Mouse (Mus musculus) hindbrain, embryonic 16.5 days (tissue): ENCODE results near the gene A4galt. TPM values are rescaled to one million over a fixed set of nuclear protein-coding genes. Genes with fewer than 3 reads are reported as not detected.
A peak's percentile ranks its signal among the peaks of the same experiment; 100 is the strongest.

Experiments
- ATAC-seq: fragments of 200-750 bp; cut with Nextera tagmentation; 2 replicates; pipeline ENCODE4 v1.8.0; 2017; ENCODE audit warnings: moderate TSS enrichment, moderate library complexity
- H3K27ac ChIP-seq: fragments of 300-500 bp; sonication (generic); 2 replicates; pipeline ENCODE4 v1.5.1; 2014; ENCODE audit warnings: low read depth, mild to moderate bottlenecking, control low read depth, low read length, moderate library complexity
- H3K27me3 ChIP-seq: fragments of 300-500 bp; sonication (generic); replicated peaks from 2 replicates; pipeline ENCODE4 v1.6.1; 2014; ENCODE audit warnings: low read length; ENCODE audit not compliant: control insufficient read depth, insufficient read depth
- H3K36me3 ChIP-seq: fragments of 300-500 bp; sonication (generic); 2 replicates; pipeline ENCODE4 v1.6.1; 2014; ENCODE audit warnings: mild to moderate bottlenecking, low read length, moderate library complexity, mixed read lengths; ENCODE audit not compliant: control insufficient read depth, insufficient read depth
- H3K4me1 ChIP-seq: fragments of 300-500 bp; sonication (generic); 2 replicates; pipeline ENCODE4 v1.6.1; 2014; ENCODE audit warnings: low read depth, low read length; ENCODE audit not compliant: control insufficient read depth, insufficient read depth
- H3K4me2 ChIP-seq: fragments of 300-500 bp; sonication (generic); 2 replicates; pipeline ENCODE4 v1.6.1; 2014; ENCODE audit warnings: mild to moderate bottlenecking, low read length, control low read depth, moderate library complexity
- H3K4me3 ChIP-seq: fragments of 300-500 bp; sonication (generic); 2 replicates; pipeline ENCODE4 v1.5.1; 2014; ENCODE audit warnings: mild to moderate bottlenecking, low read length, control low read depth, moderate library complexity
- H3K9ac ChIP-seq: fragments of 300-500 bp; sonication (generic); 2 replicates; pipeline ENCODE4 v1.6.1; 2014; ENCODE audit warnings: low read depth, mild to moderate bottlenecking, control low read depth, low read length, moderate library complexity
- H3K9me3 ChIP-seq: fragments of 300-500 bp; sonication (generic); 2 replicates; pipeline ENCODE4 v1.6.1; 2014; ENCODE audit warnings: mild to moderate bottlenecking, low read length, moderate library complexity; ENCODE audit not compliant: control insufficient read depth
- WGBS: fragments of 180-500 bp; shearing (Covaris S2); extraction: QIAGEN DNeasy Blood & Tissue Kit; methylation state at CpG from one replicate; pipeline ENCODE4 v1.1.7; 2014; 5-methylcytosine and 5-hydroxymethylcytosine counted together
- polyA plus RNA-seq: library from polyadenylated mRNA; unstranded; fragments of >200 nt; fragmentation: Nextera tagmentation; extraction: Ambion mirVana; gene quantifications from 2 replicates; pipeline ENCODE4 v1.2.1, GENCODE M21; 2015

The A4galt gene
- polyA plus RNA-seq, 1 experiment from 2014 or later: 4.9 TPM

DNA sequence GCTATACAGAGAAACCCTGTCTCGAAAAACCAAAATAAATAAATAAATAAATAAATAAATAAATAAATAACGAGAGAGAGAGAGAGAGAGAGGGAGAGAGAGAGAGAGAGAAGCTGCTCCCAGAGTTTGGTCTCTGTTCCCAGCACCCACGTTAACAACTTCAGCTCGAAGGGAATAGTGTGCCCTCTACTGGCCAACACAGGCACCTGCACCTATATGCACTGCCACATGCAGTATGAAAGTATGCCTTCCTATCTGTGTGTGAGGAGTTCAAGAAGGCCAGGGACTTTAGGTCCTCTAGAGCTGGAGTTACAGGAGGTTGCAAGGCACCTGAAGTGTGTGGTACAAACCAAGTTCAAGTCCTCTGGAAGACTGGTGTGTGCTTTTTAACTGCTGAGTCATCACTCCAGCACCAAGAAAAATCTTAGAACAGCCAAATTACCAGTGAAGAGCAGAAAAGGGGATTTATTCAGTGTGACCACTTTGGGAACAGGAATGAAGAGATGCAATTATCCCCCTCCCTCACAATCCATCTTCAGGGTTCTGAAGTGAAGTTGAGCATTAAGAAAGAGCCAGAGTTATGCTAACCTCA is 3.7 kb upstream of the A4galt start:
- Histone ChIP-seq H3K27ac (no peak overlapping the region), H3K9me3 (no peaks in the 10 kb centered on the region), H3K36me3 (no peaks in the 10 kb centered on the region), H3K4me3 (no peak overlapping the region), H3K9ac (no peak overlapping the region), H3K4me1 (peaks cover 11% of the 10 kb centered on the region), H3K27me3 (peaks cover 7% of the 10 kb centered on the region), H3K4me2 (no peak overlapping the region)
- 91% methylated on average over 4 of the region's 4 CpGs for WGBS
- no peak for ATAC-seq

DNA sequence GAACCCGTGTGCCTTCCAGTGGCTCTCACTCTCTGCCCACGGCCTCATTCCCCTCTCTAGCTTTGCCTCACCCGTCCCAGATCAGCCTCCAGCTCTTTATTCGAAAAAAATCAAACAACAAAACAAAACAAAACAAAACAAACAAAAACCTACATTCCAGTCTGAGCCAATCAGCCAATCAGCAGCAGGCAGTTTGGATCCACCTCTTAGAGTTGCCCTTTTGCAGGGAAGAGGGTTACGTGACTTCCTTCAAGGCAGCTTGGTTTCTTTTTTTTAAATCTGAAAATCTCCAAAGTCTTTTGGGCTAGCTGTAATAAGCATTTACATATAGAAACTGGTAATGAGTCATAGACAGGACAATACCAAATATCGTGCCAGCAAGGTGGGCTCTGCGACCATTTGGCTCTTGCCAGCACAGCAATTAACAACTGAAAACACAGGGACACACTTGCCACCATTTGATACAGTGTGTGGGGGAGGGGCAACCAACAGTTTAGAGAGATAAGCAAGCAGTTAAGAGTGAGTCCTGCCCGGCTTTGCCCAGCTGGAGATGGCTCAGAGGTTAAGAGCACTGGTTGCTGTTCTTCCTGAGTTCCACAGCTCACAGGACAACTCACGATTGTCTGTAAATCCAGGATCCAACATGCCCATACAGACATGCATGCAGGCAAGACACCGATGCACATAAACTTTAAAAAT is 2.9 kb upstream of the A4galt start:
- Histone ChIP-seq H3K4me2 (no peak overlapping the region), H3K36me3 (no peaks in the 10 kb centered on the region), H3K4me1 (peaks cover 11% of the 10 kb centered on the region), H3K4me3 (no peak overlapping the region), H3K9me3 (no peaks in the 10 kb centered on the region), H3K27ac (no peak overlapping the region), H3K9ac (no peak overlapping the region), H3K27me3 (peaks cover 10% of the 10 kb centered on the region)
- no peak for ATAC-seq
- WGBS: 77% methylated on average over 10 of the region's 10 CpGs

DNA sequence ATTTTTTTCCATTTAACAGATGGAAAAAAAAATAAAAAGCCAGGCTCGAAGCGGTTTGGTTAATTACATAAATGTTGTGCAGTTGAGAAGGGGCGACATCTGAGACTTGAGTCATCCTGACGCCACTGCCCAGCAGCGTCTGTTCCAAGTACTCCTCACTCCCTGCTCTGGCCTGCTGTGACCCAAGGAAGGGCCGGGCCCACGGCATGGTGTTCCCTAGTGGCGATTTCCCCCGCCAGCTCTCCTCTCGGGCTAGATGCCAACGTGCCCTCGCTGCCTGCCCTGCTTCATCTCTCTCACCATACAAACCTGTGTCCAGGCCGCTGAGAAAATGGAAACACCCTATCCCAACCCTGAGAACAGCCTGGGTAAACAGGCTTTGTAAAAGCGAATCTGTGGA is 486 bp upstream of the A4galt start:
- Histone ChIP-seq H3K27me3 (peaks cover 10% of the 10 kb centered on the region), H3K9ac (no peak overlapping the region), H3K9me3 (no peaks in the 10 kb centered on the region), H3K4me1 (peaks cover 11% of the 10 kb centered on the region), H3K27ac (no peak overlapping the region), H3K36me3 (no peaks in the 10 kb centered on the region), H3K4me3 (no peak overlapping the region), H3K4me2 (no peak overlapping the region)
- 70% methylated on average over 14 of the region's 14 CpGs for WGBS
- ATAC-seq: no peak

DNA sequence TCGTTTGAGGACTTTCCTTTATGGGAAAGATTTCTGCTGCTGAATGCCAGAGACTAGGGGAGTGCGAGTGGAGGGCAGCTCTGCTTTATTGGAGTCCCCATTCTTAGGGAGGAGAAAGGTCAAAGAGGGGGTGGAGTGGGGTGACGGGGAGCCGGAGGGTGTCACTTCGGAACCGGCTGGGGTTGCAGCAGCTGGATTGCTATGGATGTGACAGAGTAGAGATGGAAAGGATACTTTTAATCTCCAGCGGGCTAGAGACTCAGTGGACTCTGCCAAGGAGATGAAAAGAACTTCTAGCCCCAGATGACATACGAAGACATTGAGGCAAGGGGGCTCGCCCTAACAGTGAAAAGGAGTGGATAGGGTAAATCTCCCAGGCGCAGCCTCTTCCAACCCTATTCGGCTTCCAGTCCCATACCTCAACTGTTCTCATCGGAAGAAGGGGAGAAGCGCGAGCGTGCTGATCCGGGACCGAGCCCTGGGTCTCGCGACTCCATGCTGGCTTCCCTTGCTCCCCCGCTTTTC is 861 bp downstream of the A4galt start:
- Histone ChIP-seq H3K4me3 (peak overlapping the region; percentile 57), H3K4me1 (peaks cover 11% of the 10 kb centered on the region), H3K27ac (no peak overlapping the region), H3K9ac (peak overlapping the region; percentile 61; the same call in 1 of the 2 replicates), H3K9me3 (no peaks in the 10 kb centered on the region), H3K4me2 (peak overlapping the region; percentile 97), H3K36me3 (no peaks in the 10 kb centered on the region), H3K27me3 (peaks cover 10% of the 10 kb centered on the region)
- ATAC-seq: no peak
- WGBS: under 1% methylated on average over 20 of the region's 20 CpGs

DNA sequence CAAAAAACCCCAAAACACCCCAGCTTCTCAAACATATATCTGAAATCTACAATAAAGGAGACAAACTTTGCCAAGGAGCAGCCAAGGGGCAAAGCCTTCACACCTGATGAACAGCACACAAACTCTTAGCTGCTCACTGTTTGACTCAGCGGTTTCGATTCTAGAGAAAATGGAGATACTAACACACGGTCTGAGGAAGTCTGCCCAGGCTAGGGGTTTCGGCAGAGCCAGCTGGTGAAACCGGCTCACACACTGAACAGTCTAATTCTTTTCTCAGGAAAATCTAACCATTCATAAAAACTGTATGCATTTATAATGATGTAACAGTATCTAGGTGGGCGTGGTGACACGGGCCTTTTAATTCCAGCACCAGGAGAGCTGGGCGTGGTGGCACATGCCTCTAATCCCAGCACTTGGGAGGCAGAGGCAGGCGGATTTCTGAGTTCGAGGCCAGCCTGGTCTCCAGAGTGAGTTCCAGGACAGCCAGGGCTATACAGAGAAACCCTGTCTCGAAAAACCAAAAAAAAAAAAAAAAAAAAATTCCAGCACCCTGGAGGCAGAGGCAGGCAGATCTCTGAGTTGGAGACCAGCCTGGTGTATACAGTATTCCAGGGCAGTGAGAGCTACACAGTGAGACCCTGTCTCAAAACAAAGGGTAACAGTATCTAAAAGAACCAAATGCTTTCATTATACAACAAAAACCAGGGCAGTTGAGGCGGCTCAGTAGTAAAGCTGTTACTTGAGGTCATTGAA is 1.9 kb downstream of the A4galt start:
- Histone ChIP-seq H3K27ac (no peak overlapping the region), H3K4me2 (no peak overlapping the region), H3K4me1 (peaks cover 11% of the 10 kb centered on the region), H3K9ac (no peak overlapping the region), H3K27me3 (peaks cover 10% of the 10 kb centered on the region), H3K9me3 (no peaks in the 10 kb centered on the region), H3K4me3 (no peak overlapping the region), H3K36me3 (no peaks in the 10 kb centered on the region)
- ATAC-seq: no peak
- 94% methylated on average over 11 of the region's 12 CpGs for WGBS

DNA sequence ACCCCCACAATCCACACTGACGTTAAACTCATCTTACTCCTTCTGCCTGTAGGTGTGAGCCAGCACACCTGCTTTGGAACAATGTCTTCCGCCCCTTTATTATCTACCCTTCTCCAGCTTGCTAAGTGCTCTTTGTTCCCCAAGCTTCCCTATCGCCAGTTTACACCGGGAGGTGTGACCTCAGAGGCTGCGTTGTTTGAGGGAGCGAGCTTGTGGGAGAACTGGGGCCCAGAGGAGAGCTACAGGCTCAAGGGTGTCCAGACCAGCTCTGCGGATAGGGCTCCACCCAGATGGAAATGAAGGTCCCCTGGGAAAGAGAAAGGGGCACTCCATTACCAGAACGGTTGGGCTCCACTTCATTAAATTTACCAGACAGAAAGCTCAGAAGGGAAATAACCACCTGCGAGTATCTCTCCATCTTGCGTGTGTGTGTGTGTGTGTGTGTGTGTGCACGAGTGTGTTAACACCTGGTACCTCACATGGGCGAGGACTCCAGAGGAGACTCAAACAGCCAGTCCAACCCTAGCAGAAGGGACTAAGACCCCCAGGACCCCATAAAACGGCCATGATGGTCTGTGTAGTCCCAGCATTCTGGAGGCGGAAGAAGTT is 3.2 kb downstream of the A4galt start:
- no peak for ATAC-seq
- H3K9me3 ChIP-seq: no peaks in the 10 kb centered on the region
- H3K27ac ChIP-seq: no peak overlapping the region
- no peak overlapping the region for H3K4me3 ChIP-seq
- 67% methylated on average over 14 of the region's 14 CpGs for WGBS
- no peak overlapping the region for H3K4me2 ChIP-seq
- H3K27me3 ChIP-seq: peaks cover 10% of the 10 kb centered on the region
- no peak overlapping the region for H3K9ac ChIP-seq
- no peaks in the 10 kb centered on the region for H3K36me3 ChIP-seq
- H3K4me1 ChIP-seq: peaks cover 11% of the 10 kb centered on the region

DNA sequence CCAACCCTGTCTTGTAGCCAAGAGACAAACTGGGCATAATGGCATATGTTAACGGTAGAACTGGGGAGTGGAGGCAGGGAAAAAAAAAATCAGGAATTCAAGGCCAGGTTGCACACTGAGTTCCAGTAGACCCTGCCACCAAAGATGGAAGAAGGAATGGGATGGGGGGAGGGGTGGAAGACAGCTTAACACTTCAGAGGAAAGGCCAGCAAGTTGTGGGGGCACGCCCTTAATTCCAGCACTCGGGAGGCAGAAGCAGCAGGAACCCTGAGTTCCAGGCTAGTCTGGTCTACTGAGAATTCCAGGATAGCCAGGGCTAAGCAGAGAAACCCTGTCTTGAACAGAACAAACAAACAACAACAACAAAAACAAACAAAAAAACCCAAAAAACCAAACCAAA is 7.2 kb downstream of the A4galt start:
- WGBS: 74% methylated on average over 3 of the region's 3 CpGs
- no peaks in the 10 kb centered on the region for H3K36me3 ChIP-seq
- no peak for ATAC-seq
- no peak overlapping the region for H3K4me2 ChIP-seq
- no peaks in the 10 kb centered on the region for H3K27me3 ChIP-seq
- H3K9me3 ChIP-seq: no peaks in the 10 kb centered on the region
- H3K27ac ChIP-seq: no peak overlapping the region
- H3K9ac ChIP-seq: no peak overlapping the region
- H3K4me3 ChIP-seq: no peak overlapping the region
- H3K4me1 ChIP-seq: no peaks in the 10 kb centered on the region

DNA sequence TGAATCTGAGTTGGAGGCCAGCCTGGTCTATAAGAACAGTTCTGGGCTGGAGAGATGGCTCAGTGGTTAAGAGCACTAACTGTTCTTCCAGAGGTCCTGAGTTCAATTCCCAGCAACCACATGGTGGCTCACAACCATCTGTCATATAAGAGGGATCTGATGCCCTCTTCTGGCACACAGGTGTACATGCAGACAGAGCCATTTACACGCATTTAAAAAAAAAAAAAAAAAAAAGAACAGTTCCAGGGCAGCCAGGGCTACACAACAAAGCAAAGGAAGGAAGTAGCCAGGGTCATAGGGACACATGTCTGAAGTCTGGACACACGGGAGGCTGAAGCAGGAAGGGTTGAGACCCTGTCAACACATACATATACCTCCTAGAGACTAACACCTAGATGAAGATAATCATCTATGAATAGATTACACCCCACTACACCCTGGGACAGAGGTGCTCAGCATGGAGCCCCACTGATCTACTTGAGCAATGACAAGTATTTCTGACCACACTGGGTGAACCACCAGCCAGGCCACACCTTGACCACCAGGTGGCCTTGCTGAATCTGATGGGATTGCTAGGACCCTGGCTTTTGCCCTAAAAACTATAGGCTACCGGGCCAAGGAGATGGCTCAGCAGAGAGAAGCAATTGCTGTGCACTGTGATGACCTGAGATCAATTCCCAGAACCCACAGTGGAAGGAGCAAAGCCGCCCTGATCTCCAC is 9.5 kb downstream of the A4galt start:
- no peaks in the 10 kb centered on the region for H3K36me3 ChIP-seq
- no peak overlapping the region for H3K4me3 ChIP-seq
- H3K9me3 ChIP-seq: no peaks in the 10 kb centered on the region
- H3K9ac ChIP-seq: no peak overlapping the region
- WGBS: 91% methylated on average over 4 of the region's 4 CpGs
- no peak for ATAC-seq
- H3K27me3 ChIP-seq: no peaks in the 10 kb centered on the region
- no peak overlapping the region for H3K27ac ChIP-seq
- no peaks in the 10 kb centered on the region for H3K4me1 ChIP-seq
- H3K4me2 ChIP-seq: no peak overlapping the region
